Mouse (Mus musculus): ENCODE results near the gene Arl8a. TPM values are rescaled to one million over a fixed set of nuclear protein-coding genes. Genes with fewer than 3 reads are reported as not detected.
"Not testable (repeated sequence)": the region's sequence is repeated elsewhere in the genome, so short reads cannot be mapped to it uniquely, and the experiment has no call there.

The Arl8a gene
- total and polyA plus RNA-seq, 3 experiments: 20.1 to 32.5 (median 21.0) TPM

DNA sequence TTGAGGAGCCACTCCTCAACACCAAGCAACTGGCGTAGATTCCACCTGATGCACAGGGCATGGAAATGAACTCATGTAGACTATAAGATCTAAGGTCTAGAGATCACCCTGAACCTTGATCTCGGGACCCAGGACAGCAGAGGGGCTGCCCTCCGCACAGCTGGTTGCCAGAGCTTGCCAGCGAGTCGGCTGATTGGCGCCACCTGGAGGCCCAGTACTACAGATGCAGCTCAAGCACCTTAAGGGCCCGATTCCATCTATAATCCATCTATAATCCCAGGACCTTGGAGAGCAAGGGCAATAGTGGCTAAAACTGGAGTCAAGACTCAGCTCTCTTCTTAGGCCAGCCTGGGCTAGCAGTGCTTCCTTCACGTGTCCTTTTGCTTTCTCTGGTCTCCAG is 40.7 kb upstream of the Arl8a start:
- WGBS: 5% methylated on average over 8 of the region's 8 CpGs
- H3K4me3 ChIP-seq: no peak overlapping the region
- no peaks in the 10 kb centered on the region for H3K36me3 ChIP-seq (ENCODE audit: control insufficient read depth, insufficient read depth, low read length)
- no peaks in the 10 kb centered on the region for H3K27me3 ChIP-seq (ENCODE audit: control insufficient read depth, insufficient read depth, low read length)
- DNase-seq: peak; percentile 74 to 78
- H3K79me2 ChIP-seq (replicated peaks; ENCODE audit: control insufficient read depth, insufficient read depth, low read length): no peaks in the 10 kb centered on the region
- H3K4me1 ChIP-seq (ENCODE audit: control insufficient read depth, insufficient read depth, low read length): peaks cover 1% of the 10 kb centered on the region
- intact Hi-C loops (cut with DNase I): loop anchor here (2.0 to 5.0 kb wide), 2 partner anchors 75 to 134 kb away; no protein-coding TSS in a partner anchor
- TF ChIP-seq CTCF (IDR thresholded peaks at IDR 0.05): peak; percentile 90
- TF ChIP-seq EP300 (IDR thresholded peaks at IDR 0.05; ENCODE audit: insufficient read depth, low read depth, low read length): 0 out of 2 replicates have a peak, but pooled peaks have one; percentile 35
- no peak for TF ChIP-seq POLR2A (IDR thresholded peaks at IDR 0.05; ENCODE audit: insufficient read depth, low read depth, low read length)
- H3K9ac ChIP-seq (ENCODE audit: low read depth, low read length): no peak overlapping the region
- no peak overlapping the region for H3K27ac ChIP-seq

DNA sequence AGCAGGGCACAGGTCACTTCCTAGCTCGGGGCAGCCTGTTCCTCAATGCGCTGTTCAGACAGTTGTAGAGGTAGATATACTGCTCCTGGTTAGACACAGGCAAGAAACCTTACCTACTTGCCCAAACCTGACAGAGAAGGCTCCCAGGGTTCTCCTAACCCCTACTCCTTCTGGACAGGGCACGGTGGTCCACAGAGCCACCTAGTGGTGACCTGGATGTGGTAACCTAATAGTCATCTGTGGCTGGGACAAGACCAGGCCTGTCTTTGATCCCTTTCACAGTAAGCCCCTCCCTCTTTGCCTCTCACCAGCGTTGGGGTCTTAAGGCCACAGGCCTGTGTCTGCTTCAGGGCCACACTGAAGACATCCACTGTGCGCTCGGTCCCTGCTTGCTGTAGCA is 38.0 kb upstream of the Arl8a start:
- peak; percentile 79 for TF ChIP-seq CTCF (IDR thresholded peaks at IDR 0.05)
- no peak for TF ChIP-seq POLR2A (IDR thresholded peaks at IDR 0.05; ENCODE audit: insufficient read depth, low read depth, low read length)
- Histone ChIP-seq H3K79me2 (replicated peaks; ENCODE audit: control insufficient read depth, insufficient read depth, low read length) (no peaks in the 10 kb centered on the region), H3K27ac (no peak overlapping the region), H3K4me1 (ENCODE audit: control insufficient read depth, insufficient read depth, low read length) (peaks cover 1% of the 10 kb centered on the region), H3K36me3 (ENCODE audit: control insufficient read depth, insufficient read depth, low read length) (no peaks in the 10 kb centered on the region), H3K27me3 (ENCODE audit: control insufficient read depth, insufficient read depth, low read length) (no peaks in the 10 kb centered on the region), H3K4me3 (no peak overlapping the region), H3K9ac (ENCODE audit: low read depth, low read length) (no peak overlapping the region)
- whole genome bisulfite sequencing: 40% methylated on average over 6 of the region's 6 CpGs
- DNase-seq: peak; percentile 39 to 49
- intact Hi-C loops (cut with DNase I): loop anchor here (1.0 to 5.0 kb wide), 2 partner anchors 119 to 136 kb away; no protein-coding TSS in a partner anchor

DNA sequence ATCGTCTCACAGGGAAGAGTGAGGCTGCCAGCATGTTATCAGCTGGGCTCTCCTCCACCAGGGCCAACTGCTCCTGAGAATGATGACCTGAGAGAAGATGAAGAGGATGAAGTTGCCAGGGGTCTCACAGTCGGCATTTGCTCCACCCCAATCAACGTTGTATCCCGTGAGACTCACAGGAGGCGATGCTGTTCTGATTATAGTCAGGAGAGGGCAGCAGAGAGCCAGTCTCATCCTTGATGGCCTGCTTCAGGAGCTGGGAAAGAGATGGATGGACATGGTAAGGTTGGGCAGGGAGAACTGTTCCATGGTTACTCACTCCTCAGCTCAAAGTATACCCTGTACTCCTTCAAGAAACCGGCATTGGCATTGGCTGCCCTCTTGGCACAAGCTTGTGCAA is 36.5 kb upstream of the Arl8a start:
- peak; percentile 53 to 79 for DNase-seq
- Histone ChIP-seq H3K79me2 (replicated peaks; ENCODE audit: control insufficient read depth, insufficient read depth, low read length) (no peaks in the 10 kb centered on the region), H3K4me1 (ENCODE audit: control insufficient read depth, insufficient read depth, low read length) (peaks cover 1% of the 10 kb centered on the region), H3K27me3 (ENCODE audit: control insufficient read depth, insufficient read depth, low read length) (no peaks in the 10 kb centered on the region), H3K36me3 (ENCODE audit: control insufficient read depth, insufficient read depth, low read length) (no peaks in the 10 kb centered on the region), H3K9ac (ENCODE audit: low read depth, low read length) (no peak overlapping the region), H3K4me3 (no peak overlapping the region), H3K27ac (no peak overlapping the region)
- TF ChIP-seq CTCF (IDR thresholded peaks at IDR 0.05) (peak; percentile 99), EP300 (IDR thresholded peaks at IDR 0.05; ENCODE audit: insufficient read depth, low read depth, low read length) (no peak)
- 14% methylated on average over 6 of the region's 6 CpGs for WGBS
- intact Hi-C loops (cut with DNase I): loop anchor here (2.0 to 5.0 kb wide), 2 partner anchors 27 to 257 kb away; no protein-coding TSS in a partner anchor

DNA sequence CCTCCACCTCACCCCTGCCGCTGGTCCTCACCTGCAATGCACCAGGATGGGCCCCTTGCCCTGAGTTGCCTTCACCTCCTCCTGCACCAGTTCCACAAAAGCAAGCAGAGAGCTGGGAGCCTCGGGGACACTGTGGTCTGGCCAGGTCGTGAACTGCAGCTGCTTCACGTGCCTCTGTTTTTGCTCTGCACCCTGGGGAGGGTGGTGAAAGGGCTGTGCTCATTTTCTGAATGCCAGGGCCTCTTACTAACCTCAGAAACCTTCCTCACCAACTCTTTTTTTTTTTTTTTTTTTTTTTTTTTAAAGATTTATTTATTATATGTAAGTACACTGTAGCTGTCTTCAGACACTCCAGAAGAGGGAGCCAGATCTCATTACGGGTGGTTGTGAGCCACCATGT is 35.4 kb upstream of the Arl8a start:
- H3K27me3 ChIP-seq (ENCODE audit: control insufficient read depth, insufficient read depth, low read length); H3K4me3 ChIP-seq; DNase-seq; H3K4me1 ChIP-seq (ENCODE audit: control insufficient read depth, insufficient read depth, low read length); H3K36me3 ChIP-seq (ENCODE audit: control insufficient read depth, insufficient read depth, low read length); H3K79me2 ChIP-seq (replicated peaks; ENCODE audit: control insufficient read depth, insufficient read depth, low read length); H3K27ac ChIP-seq; H3K9ac ChIP-seq (ENCODE audit: low read depth, low read length): not testable (repeated sequence)
- intact Hi-C loops (cut with DNase I): loop anchor here (2.0 to 5.0 kb wide), 2 partner anchors 26 to 256 kb away; no protein-coding TSS in a partner anchor
- 63% methylated on average over 5 of the region's 5 CpGs for WGBS

DNA sequence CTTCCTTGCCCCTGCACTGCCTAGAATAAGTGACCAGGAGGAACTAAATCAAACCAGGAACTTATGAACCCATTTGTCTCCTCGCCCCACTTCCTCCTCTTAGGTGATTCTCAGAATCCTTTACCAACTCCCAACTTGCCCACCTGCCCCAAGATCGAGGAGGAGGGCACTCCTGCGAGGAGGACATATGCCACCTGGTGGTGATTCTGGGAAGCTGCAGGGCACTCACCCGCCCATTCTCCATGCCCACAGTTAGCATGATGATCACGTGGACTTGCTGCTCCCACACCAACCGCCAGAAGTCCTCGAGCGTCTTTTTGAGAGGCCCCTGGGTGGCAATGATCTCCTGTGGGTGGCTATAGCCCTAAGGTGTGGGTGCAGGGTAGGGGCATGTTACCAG is 34.0 kb upstream of the Arl8a start:
- H3K27me3 ChIP-seq (ENCODE audit: control insufficient read depth, insufficient read depth, low read length): no peaks in the 10 kb centered on the region
- no peaks in the 10 kb centered on the region for H3K79me2 ChIP-seq (replicated peaks; ENCODE audit: control insufficient read depth, insufficient read depth, low read length)
- H3K9ac ChIP-seq (ENCODE audit: low read depth, low read length): no peak overlapping the region
- 9% methylated on average over 8 of the region's 8 CpGs for WGBS
- H3K27ac ChIP-seq: no peak overlapping the region
- intact Hi-C loops (cut with DNase I): loop anchor here (1.0 to 5.0 kb wide), 2 partner anchors 122 to 255 kb away; no protein-coding TSS in a partner anchor
- no peaks in the 10 kb centered on the region for H3K4me1 ChIP-seq (ENCODE audit: control insufficient read depth, insufficient read depth, low read length)
- no peak overlapping the region for H3K4me3 ChIP-seq
- DNase-seq: peak in 1 of 2 experiments; percentile 31
- H3K36me3 ChIP-seq (ENCODE audit: control insufficient read depth, insufficient read depth, low read length): no peaks in the 10 kb centered on the region
- no peak for TF ChIP-seq POLR2A (IDR thresholded peaks at IDR 0.05; ENCODE audit: insufficient read depth, low read depth, low read length)
- peak; percentile 88 for TF ChIP-seq CTCF (IDR thresholded peaks at IDR 0.05)

DNA sequence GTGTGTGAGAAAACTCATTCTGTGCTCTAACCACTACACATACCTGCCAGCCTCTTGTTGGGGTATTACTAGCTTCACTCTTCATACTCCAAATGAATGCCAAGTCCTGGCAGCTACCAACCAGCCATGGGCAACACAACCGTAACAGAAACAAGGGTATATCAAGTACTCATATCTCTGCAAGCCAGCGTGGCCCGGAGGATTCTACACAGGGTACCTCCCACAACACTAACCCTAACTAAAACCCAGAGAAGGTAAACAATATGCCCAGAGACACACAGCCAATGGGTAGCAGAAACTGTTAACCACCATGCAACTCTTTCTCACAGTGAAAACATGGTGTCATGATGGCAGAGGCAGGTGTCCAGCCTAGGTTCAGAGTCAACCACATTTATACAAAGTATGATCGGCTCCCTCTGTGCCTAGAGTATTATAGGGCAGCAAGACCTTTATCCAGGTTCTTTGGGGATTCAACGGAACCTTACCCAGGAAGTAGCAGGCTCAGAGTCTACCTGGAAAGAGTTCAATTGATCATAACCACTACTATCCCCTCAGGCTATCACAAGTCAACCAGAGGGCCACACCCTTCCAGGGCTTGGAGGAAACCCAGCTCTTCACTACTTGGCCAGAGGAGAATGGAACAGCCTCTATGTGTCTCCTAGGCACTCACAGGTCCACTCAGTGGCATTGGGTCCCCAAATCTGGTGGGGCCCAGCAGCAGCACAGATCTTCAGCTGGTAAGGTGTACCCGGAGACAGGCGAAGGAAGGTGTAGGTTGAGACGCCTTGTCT is 21.9 kb upstream of the Arl8a start:
- H3K4me1 ChIP-seq (ENCODE audit: control insufficient read depth, insufficient read depth, low read length): no peaks in the 10 kb centered on the region
- H3K27ac ChIP-seq: no peak overlapping the region
- no peaks in the 10 kb centered on the region for H3K36me3 ChIP-seq (ENCODE audit: control insufficient read depth, insufficient read depth, low read length)
- H3K79me2 ChIP-seq (replicated peaks; ENCODE audit: control insufficient read depth, insufficient read depth, low read length): no peaks in the 10 kb centered on the region
- intact Hi-C loops (cut with DNase I): no loop called here
- no peaks in the 10 kb centered on the region for H3K27me3 ChIP-seq (ENCODE audit: control insufficient read depth, insufficient read depth, low read length)
- DNase-seq: no peak
- no peak overlapping the region for H3K4me3 ChIP-seq
- 92% methylated on average over 8 of the region's 8 CpGs for WGBS
- H3K9ac ChIP-seq (ENCODE audit: low read depth, low read length): no peak overlapping the region
- no peak for TF ChIP-seq CTCF (IDR thresholded peaks at IDR 0.05)
